Mouse (Mus musculus) ovary, postnatal 36 days (tissue): Measurements from ENCODE around the gene Hnrnpm.
A peak's percentile ranks its signal among the peaks of the same experiment; 100 is the strongest.
"Not testable (repeated sequence)": the region's sequence is repeated elsewhere in the genome, so short reads cannot be mapped to it uniquely, and the experiment has no call there.

ENCODE experiments used
- DNase-seq: peaks from one replicate; pipeline ENCODE4 v3.0.0; 2022; ENCODE audit warnings: low spot score, mixed read lengths

Hnrnpm gene

DNA sequence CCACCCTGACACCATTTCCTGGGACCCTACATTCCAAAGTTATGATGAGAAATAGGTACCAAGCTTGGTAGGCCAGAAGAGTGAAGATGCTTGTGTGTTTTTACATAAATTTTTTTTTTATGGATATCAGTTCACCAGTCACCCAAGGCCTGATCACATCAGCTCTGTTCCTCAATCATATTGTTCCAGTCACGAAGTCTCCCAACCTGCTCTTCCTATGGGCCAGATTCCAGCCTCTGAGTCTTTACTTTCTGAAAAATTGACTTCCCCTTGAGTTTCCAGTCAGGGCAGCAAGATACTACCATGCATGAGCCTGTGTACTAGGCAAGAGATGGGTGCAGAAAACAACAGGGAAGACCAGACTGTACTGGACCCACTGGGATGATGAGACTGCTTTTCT is at the start of gene Hnrnpm:
TSS of gene Hnrnpm (minus strand) at position 101 of the 400 bp plus-strand sequence.
- no peak for DNase-seq

DNA sequence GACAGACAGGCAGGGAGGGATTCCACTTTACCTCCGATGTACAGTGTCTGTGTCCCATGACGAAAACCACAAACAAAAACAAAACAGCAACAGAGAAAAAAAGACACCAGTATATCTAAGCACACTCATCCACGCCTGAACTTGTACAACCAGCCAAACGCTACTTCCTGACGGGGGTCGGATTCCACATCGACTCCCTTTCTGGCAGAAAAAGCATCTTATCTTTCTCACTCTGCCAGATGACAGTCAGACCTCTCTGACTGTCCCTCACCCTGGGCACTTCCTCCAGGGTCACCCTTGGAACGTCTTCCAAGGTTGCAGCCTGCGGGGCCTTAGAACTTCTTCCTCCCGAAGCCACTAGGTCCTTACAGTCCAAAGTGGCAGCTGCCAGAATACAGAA is 46.9 kb upstream of the Hnrnpm start:
- not testable (repeated sequence) for DNase-seq

DNA sequence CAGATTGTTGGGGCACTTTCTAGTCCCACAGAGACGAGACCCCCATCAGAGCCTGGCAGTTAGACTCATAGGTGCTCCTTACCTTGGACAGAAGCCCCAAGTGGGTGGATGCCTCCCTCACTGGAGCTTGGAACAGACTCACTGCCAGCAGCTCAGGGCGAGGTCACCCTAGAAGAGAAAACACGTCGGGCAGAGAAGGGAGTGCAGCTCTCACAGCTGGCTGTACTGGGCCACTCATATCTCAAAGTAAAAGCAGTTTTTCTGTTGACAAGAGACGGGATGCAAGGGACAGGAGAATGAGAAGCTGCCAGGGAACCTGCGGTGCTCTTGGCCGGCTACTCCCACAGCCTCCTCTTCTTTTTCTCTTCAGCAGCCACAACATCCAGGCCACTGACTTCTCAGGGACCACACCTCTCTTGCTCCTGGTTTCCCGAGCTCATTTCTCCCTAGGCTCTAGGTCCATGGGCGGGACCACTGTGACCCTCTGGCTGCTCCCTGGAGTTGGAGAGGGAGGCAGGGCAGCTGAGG is 46.0 kb upstream of the Hnrnpm start:
- peak; percentile 68 for DNase-seq

DNA sequence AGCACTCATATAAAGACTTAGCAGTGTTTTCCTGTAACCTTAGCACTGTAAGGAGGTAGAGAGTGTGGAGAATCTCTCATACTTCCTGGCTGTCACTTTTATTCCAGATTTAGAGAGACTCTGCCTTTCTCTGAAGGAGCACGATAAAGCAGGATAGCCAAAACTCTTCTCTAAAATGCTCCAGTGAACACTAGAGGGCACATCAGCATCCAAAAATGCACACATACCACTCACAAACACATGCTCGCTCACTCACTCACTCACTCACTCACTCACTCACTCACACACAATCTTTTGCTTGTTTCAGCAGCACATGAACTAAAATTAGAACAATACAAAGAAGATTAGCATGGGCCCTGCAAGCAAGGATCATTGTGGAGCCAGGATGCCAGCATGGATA is 42.6 kb upstream of the Hnrnpm start:
- DNase-seq = no peak

DNA sequence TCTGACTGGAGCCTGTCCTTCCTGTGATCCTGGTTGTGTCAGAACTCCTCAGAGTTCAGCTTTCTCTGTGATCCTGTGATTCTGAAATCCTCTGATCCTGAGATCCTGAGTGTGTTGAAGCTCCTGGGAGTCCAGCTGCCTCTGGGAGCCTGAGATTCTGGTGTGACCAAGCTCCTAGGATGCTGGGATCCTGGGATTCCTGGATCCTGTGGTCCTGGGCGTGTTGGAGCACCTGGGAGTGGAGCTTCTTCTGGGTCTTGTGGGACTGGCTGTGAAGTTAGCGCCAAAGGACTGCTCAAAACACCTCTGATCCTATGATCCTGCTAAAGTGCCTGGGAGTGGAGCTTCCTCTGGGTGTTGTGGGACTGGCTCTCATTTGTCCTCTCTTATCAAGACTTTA is 41.7 kb upstream of the Hnrnpm start:
- DNase-seq = no peak

DNA sequence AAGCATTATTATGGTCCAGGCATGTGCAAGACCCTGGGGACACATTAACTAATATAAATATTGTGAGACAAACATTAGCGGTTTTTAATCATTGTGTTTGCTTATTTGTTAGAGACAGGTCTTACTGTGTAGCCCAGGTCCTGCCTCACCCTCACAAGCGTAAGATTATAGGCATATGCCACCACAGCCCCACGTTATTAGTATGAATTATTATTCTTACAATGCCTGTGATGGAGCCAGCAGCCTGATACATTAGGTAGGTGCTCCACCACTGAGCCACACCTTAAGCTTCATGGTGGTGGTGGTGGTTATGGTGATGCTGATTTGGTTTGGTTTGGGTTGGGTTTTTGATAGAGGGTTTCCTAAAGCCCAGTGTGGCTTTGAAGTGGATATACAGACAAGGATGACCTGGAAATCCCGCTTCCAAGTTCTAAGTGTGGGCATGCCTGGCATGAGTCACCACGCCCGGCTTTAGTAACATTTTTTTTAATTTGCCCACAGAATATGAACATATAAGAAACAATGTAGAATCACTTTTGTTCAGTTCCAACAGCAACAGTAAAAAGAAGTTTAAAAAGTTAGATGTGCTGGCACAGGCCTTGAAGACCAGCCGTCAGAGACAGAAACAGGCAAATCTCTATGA is 33.2 kb upstream of the Hnrnpm start:
- DNase-seq = no peak

DNA sequence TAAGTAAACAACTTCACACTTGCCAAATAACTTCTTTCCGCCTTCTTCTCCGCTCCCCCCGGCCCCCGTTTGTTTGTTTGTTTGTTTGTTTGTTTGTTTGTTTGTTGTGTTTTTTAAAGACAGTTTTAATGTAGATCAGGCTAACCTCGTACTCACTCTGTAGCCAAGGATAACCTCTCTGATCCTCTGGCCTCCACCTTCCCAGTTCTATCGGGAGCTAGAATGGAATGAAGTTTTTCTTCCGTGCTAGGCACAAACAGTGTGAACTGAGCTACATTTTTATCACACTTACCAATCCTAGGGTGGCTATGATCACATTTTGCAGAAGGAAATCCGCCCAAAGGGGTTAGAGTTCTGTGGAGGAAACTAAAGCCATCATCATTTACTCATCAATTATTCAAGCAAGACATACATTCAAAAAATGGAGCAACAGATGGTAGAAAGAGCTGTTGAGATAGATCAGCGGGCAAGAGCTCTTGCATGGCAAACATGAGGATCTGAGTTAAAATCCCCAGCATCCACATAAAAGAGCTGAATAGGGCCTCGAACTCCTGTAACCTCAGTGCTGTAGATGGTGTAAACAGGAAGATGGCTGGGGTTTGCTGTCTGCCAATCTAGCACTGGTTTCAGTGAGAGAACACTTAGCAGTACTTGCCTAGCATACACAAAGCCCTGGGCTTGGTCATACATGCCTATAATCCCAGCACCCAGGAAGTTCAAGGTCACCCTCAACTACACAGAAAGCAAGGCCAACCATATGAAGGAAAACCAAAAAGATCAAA is 32.5 kb upstream of the Hnrnpm start:
- no peak for DNase-seq

DNA sequence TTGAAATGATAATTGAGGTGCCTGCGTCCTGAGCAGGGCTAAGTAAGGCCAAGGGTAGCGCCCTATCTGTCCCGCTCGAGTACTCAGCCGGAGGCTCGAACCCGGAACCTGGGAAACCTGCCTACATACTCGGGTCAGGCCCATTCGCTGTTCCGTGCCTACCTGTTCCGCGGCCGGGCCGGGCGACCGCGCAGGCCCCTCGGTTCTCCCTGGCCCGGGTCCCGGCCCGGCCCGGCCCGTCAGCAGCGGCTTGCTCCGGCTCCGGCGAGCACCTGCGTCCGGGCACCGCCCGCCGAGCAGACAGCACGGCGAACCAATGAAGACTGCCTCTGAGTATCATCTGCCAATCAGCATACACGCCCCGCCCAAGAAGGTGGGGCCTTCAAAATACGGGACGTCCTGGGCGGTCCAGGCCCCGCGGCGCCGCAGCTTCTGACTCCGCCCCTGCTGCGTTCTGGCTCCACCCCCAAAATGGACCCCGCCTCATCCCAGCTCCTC is 31.8 kb upstream of the Hnrnpm start, which contains the start of gene March2:
TSS of gene March2 (minus strand) at position 287 of the 498 bp plus-strand sequence.
- peak; percentile 97 for DNase-seq

DNA sequence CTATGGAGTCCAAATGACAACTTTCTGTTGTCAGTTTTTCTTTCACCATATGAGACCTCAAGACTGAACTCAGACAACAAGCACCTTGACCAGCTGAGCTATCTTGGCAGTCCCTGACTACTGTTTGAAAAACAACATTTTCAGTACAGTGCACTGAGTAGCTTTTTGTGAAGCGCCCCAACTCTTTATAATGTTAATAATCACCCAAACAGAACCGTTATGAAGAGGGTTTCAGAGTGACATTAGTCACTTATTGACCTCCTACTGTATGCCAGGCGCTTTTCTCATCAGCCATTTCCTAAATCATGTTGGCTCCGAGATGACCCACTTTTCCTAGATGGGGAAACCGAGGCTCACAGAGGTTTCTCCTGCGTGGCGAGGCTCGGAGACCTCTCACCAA is 31.3 kb upstream of the Hnrnpm start:
- no peak for DNase-seq

DNA sequence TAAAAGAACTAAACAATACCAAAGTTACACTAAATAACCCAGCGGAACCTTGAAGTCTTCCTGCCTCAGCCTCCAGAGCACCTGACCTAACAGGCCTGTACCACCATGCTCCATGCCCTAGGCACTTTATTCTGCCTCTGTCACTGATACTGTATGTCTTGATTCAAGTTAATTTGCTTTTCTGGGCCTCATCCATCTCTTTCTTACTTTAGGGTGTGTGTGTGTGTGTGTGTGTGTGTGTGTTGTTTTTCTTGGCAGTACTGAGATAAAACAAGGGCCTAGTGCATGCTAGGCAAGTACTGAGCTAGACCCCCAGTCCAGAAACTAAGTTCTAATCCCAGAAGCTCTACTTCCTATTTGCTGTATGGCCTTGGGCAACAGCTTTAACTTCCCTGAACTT is 30.6 kb upstream of the Hnrnpm start:
- no peak for DNase-seq

DNA sequence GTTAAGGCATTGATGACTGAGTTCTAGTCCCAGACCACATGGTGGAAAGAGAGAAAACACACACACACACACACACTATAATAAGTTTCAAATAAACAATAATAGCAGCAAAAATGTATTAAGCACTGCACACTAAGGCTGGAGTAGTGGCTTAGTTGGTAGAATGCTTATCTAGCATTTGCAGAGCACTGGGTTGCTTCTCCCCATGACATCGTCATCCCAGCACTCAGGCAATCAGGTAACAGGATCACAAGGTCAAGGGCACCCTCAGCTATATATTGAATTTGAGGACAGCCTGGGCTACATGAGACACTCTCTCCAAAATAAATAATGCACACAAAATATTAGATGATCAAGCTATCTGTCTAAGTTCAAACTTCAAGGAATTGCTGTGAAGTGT is 28.1 kb upstream of the Hnrnpm start:
- DNase-seq = no peak

DNA sequence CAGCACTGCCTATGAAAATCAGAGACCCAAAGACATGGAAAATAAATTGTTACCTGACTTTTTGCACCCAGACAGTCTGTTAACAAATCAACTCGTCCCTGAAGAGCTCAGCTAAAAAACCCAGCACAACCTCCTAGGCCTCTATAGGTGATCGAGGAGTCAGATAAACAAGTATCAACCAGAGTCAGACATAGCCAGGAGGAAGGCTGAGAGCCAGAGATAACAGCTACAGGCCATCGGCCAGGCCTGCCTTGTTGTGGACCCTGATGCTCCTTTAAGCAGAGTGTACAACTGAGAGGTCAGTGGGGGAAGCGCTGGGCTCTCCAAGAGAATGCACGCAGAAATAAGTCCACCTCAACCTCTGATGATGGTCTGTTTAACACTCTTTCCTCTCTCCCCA is 26.6 kb upstream of the Hnrnpm start:
- no peak for DNase-seq

DNA sequence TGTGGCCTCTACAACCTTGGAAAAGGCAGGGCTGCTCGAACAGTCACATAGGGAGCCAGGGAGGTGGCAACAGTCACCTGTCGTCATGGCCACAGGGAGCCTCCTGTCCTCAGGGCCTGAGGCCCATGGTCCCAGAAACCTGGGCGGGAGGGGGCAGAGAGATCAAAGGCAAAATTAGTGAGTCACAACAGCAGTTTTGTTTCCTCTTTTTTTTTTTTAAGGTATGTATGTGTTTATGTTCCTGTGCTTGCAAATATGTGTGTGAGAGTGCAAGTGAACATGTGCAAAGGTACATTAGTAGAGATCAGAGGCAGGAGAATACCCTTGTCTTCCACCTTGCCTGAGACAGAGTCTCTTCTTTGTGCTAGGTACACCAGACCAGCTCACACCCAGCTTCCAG is 23.2 kb upstream of the Hnrnpm start:
- DNase-seq = no peak

DNA sequence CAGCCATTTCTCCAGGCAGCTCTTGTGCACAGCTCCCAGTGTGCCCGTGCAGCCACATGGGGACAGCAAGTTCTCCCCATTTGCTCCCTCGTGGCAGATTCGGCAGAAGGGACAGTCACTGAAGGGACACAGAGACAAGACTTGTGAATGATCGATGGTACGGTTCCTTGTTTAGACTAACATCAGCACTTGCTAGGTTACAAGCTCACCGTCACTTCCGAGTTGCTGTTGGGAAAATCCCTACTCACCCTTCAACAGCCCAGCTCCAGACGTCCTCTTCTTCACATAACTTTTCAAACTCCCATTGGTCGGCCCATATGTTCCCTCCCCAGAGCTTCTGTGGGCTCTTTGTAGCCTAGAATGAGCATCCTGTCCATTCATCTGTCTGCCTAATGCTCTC is 16.4 kb upstream of the Hnrnpm start:
- DNase-seq = no peak

DNA sequence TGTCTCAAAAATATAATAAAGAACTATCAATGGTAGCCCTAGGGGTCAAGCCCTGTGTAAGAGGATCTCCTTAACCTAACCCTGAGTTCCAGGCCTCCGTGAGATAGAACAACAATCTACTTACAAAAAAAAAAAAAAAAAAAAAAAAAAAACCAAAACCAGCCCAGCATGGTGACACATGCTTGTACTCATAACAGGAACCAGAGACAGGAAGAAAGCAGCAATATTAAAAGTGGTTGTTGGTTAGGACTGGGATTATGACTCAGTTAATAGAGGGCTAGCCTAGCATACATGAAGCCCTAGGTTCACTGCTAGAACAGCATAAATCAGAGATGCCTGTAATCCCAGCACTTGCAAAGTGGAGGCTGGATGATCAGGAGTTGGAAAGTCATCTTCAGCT is 15.5 kb upstream of the Hnrnpm start:
- no peak for DNase-seq

DNA sequence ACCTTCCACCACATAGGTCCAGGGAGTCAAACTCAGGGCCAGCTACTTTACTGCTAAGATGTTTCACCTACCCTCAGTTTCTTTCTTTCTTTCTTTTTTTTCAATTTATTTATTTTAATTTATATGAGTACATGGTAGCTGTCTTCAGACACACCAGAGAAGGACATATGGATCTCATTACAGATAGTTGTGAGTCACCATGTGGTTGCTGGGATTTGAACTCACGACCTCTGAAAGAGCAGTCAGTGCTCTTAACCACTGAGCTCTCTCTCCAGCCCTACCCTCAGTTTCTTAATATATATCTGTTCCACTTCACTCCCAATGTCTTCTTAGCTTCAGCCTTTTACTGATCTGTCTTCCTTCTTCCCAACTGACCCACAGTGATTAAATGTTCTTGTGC is 8.8 kb upstream of the Hnrnpm start:
- no peak for DNase-seq

DNA sequence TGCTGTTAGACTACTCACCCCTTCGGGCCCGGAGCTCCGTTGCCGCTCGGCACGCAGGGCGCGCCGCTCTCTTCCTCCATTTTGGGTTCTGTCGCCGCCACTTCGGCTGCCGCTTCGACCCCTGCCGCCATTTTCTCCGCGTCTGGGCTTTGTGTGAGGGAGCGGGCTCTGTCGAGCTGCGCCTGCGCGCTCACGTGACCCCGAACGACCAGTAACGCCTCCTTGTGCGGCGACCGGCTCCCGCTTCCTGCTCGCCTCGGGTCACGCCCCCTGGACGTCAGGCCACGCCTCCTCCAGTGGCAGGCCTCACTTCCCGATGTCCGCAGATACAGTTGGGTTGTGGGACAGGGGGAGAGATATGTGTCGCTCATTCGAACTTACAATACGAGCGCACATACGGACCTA is 1.4 kb downstream of the Hnrnpm start:
- DNase-seq = peak; percentile 99

DNA sequence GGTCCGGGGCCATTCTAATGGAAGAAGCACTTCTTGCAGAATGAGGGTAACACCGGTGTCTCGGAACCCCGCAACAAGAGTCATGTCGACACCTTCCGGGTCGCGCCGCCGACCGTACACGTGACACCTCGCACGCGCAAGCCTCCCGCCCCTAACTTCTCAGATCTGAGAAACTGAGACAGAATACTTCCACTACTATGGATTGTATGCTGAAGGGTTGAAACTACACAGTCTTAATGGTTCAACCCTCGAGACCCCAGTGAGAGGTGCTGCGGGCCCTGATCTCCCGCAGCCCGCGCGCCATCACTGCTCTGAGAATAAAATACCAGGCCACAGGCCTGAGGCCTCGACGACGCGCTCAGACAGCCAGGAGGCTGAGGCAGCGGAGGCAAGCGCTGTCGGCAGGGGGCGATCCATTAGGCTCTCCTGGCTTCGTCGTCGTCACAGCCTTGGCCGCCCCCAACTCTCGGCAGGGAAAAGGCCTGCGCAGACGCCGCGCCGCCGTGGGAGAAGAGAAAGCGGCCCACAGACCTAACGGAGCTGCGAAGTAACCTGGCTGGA is 1.9 kb downstream of the Hnrnpm start:
- DNase-seq = peak; percentile 62

DNA sequence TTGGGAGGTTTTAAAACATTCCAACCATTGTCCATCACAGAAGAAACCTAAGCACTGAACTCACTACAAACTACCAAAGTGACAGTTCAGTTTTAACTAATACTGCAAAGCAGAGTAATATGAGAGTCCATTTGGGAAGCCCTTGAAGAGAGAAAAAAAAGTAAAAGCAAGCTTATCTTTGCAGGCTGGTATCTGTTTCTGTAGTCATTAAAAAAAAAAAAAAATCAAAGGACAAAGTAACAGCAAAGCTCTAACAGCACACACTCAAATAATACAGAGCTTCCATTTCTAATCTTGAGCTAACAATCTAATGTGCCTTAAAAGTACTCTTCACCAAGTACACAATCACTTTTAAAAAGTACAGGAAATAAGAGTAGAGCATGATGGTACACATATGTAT is 4.9 kb downstream of the Hnrnpm start:
- no peak for DNase-seq

DNA sequence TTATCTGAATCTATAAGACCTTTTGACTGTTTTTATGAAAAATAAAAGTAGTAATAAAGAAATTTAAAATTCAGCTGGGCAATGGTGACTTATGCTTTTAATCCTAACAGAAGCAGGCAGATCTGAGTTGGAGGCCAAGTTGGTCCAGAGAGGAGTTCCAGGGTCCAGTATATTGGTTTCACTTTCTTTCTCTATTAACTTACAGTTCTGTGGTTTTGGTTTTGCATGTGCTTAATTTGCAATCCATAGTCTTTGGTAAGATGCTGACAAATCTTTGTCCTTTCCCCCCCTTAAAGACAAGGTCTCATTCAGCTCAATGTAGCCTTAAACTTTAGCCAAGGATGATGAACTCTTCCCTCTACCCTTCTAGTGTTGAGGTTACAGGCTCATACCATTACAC is 7.9 kb downstream of the Hnrnpm start:
- no peak for DNase-seq

DNA sequence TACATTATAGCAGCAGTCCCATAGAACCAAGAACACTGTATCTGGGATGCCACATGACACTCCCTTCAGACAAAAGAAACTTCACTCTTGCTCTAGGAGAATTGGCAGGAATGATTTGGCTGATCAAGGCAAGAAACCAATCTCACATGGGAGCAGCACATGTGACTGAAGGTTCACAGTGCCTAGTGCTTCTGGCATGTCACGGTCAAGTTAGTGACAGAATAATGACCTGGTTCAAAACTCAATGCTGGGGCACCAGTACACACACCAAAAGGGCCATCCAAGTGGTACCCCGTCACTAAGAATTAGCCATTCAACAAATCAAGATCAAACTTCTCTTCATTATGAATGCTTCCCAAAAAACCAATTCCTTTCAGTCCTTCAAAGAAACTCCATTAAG is 10.6 kb downstream of the Hnrnpm start:
- DNase-seq = no peak

DNA sequence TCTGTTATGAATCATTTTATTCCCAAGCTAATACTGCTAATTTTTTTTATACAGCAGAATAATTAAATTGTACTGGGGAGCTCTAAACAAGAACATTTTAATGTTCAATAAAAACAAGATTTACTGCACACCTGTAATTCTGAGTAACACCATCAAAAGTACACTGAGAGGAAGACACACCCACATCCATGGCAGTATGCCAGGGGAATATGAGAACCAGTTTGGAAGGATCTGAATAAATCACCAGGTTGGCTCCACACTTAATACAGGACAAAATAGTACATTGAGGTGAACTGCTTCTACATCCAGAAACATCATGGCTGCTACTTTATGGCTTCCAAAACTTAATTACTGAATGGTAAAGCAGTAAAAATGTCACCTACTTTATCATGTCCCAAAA is 11.2 kb downstream of the Hnrnpm start:
- DNase-seq = no peak

DNA sequence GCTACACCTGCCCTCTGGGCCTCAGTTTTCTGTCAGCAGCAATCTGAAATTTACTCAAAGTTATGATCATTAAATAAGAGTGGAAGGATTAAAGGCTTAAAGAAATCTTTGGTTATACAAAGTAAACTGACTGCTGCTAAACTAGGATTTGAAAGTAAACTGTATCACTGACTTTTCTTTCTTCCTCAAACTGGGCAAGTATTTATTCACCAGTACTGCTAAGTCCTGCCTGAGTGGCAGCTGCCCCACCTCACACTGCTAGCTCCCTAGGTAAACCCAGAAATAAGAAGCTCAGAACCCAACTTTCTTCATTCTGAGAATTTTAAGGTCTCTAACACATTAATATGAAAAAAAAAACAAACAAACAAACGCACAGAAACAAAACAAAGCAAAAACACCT is 12.8 kb downstream of the Hnrnpm start:
- no peak for DNase-seq
